ENCODE assay signal across 8 mouse cellular contexts in genomic region chr16:87746728-87747127, GRCm38 (mm10). TPM values are rescaled to one million over a fixed set of nuclear protein-coding genes. Genes with fewer than 3 reads are reported as not detected.
DNase-seq lines count a peak whose midpoint lies in the region; ATAC-seq and TF ChIP-seq lines count a peak whose summit lies in the region.

No protein-coding gene starts in this region.

- no peak overlapping the region for H3K27ac ChIP-seq in hindbrain, embryonic 14.5 days
- H3K27ac ChIP-seq in hindbrain, embryonic 13.5 days = no peak overlapping the region
- H3K27ac ChIP-seq in intestine, embryonic 15.5 days = no peak overlapping the region
- H3K27ac ChIP-seq in limb, embryonic 14.5 days (replicated peaks; ENCODE audit: low read depth, low read length) = no peak overlapping the region

- 23% methylated on average over 5 of the region's 5 CpGs for WGBS in hindbrain, embryonic 14.5 days
- 21% methylated on average over 5 of the region's 5 CpGs for WGBS in hindbrain, embryonic 13.5 days
- 23% methylated on average over 5 of the region's 5 CpGs for WGBS in intestine, embryonic 15.5 days
- WGBS in limb, embryonic 14.5 days = 20% methylated on average over 5 of the region's 5 CpGs

- no peaks in the 10 kb centered on the region for H3K4me1 ChIP-seq in hindbrain, embryonic 14.5 days (replicated peaks; ENCODE audit: control insufficient read depth, insufficient read depth, low read length)
- H3K4me1 ChIP-seq in hindbrain, embryonic 13.5 days (replicated peaks) = no peaks in the 10 kb centered on the region
- H3K4me1 ChIP-seq in intestine, embryonic 15.5 days (replicated peaks) = no peaks in the 10 kb centered on the region
- H3K4me1 ChIP-seq in limb, embryonic 14.5 days (ENCODE audit: control insufficient read depth, insufficient read depth, low read length) = no peaks in the 10 kb centered on the region

- H3K4me2 ChIP-seq in hindbrain, embryonic 14.5 days (replicated peaks) = no peak overlapping the region
- H3K4me2 ChIP-seq in hindbrain, embryonic 13.5 days = no peak overlapping the region
- no peak overlapping the region for H3K4me2 ChIP-seq in intestine, embryonic 15.5 days (replicated peaks)
- H3K4me2 ChIP-seq in limb, embryonic 14.5 days (replicated peaks; ENCODE audit: low read depth, low read length, severe bottlenecking) = no peak overlapping the region

- H3K4me3 ChIP-seq in hindbrain, embryonic 14.5 days (replicated peaks; ENCODE audit: low read length) = no peak overlapping the region
- H3K4me3 ChIP-seq in hindbrain, embryonic 13.5 days = no peak overlapping the region
- H3K4me3 ChIP-seq in intestine, embryonic 15.5 days (replicated peaks) = no peak overlapping the region
- no peak overlapping the region for H3K4me3 ChIP-seq in limb, embryonic 14.5 days (replicated peaks; ENCODE audit: low read length)

- ATAC-seq in hindbrain, embryonic 14.5 days (ENCODE audit: low FRiP score) = no peak
- no peak for ATAC-seq in hindbrain, embryonic 13.5 days (ENCODE audit: low FRiP score)
- peak; percentile 67; the same call in 1 of the 2 replicates for ATAC-seq in intestine, embryonic 15.5 days
- ATAC-seq in limb, embryonic 14.5 days (ENCODE audit: low FRiP score, low read depth) = no peak; the same call in 1 of the 2 replicates
- peak; percentile 86 for ATAC-seq in neutrophil, adult 5-6 weeks (ENCODE audit: extremely low read depth, insufficient number of reproducible peaks, low FRiP score, poor library complexity, severe bottlenecking)

- H3K9ac ChIP-seq in hindbrain, embryonic 14.5 days = no peak overlapping the region
- H3K9ac ChIP-seq in hindbrain, embryonic 13.5 days = no peak overlapping the region
- H3K9ac ChIP-seq in intestine, embryonic 15.5 days = no peak overlapping the region
- H3K9ac ChIP-seq in limb, embryonic 14.5 days (ENCODE audit: low read depth, low read length, severe bottlenecking) = no peak overlapping the region

- DNase-seq in hindbrain, embryonic 14.5 days (ENCODE audit: low spot score) = peak; percentile 70
- peak; percentile 73 for DNase-seq in adrenal gland, adult 2 months
- peak; percentile 75 for DNase-seq in forelimb bud, embryonic 11.5 days (ENCODE audit: low read depth, low spot score)
- peak; percentile 72 for DNase-seq in limb, embryonic 14.5 days (ENCODE audit: low spot score)
- peak; percentile 87 for DNase-seq in thymus, postnatal 0 days (ENCODE audit: low spot score)

- no peaks in the 10 kb centered on the region for H3K27me3 ChIP-seq in hindbrain, embryonic 14.5 days (ENCODE audit: control insufficient read depth, insufficient read depth, low read length)
- H3K27me3 ChIP-seq in hindbrain, embryonic 13.5 days = no peaks in the 10 kb centered on the region
- no peaks in the 10 kb centered on the region for H3K27me3 ChIP-seq in intestine, embryonic 15.5 days (replicated peaks)
- H3K27me3 ChIP-seq in limb, embryonic 14.5 days (ENCODE audit: control insufficient read depth, insufficient read depth, low read length) = no peaks in the 10 kb centered on the region

- TF ChIP-seq POLR2A in limb, embryonic 14.5 days (IDR thresholded peaks at IDR 0.05; ENCODE audit: borderline replicate concordance, extremely low read depth, insufficient read depth, insufficient read length) = no peak

- no peaks in the 10 kb centered on the region for H3K9me3 ChIP-seq in hindbrain, embryonic 14.5 days (ENCODE audit: control insufficient read depth, low read length)
- H3K9me3 ChIP-seq in hindbrain, embryonic 13.5 days = 0 out of 2 replicates have a peak, but pooled peaks cover 4% of the 10 kb centered on the region
- H3K9me3 ChIP-seq in intestine, embryonic 15.5 days = no peaks in the 10 kb centered on the region
- no peaks in the 10 kb centered on the region for H3K9me3 ChIP-seq in limb, embryonic 14.5 days (ENCODE audit: control insufficient read depth, low read length)

- H3K36me3 ChIP-seq in hindbrain, embryonic 14.5 days (replicated peaks; ENCODE audit: control insufficient read depth, insufficient read depth) = no peaks in the 10 kb centered on the region
- H3K36me3 ChIP-seq in hindbrain, embryonic 13.5 days = no peaks in the 10 kb centered on the region
- no peaks in the 10 kb centered on the region for H3K36me3 ChIP-seq in intestine, embryonic 15.5 days
- no peaks in the 10 kb centered on the region for H3K36me3 ChIP-seq in limb, embryonic 14.5 days (ENCODE audit: control insufficient read depth, insufficient read depth, low read length)

RNA-seq across cellular contexts. Expression of gene Bach1, which starts 48.0 kb away (rescaled TPM):
- polyA plus RNA-seq in hindbrain, embryonic 14.5 days (2014; fragmentation: Nextera tagmentation; extraction: Ambion mirVana) = 18.8 and 19.9 TPM in 2 replicates
- 26.1 and 26.6 TPM in 2 replicates for polyA plus RNA-seq in hindbrain, embryonic 13.5 days (2015; fragmentation: Nextera tagmentation; extraction: Ambion mirVana)
- total RNA-seq in adrenal gland, adult 2 months (2021) = 10 to 100 TPM; 14.3 to 25.7 TPM
- 4.2 and 5.6 TPM in 2 replicates for polyA plus RNA-seq in adrenal gland, adult 2 months (2012; rRNA removed)
- polyA plus RNA-seq in intestine, embryonic 15.5 days (2015; fragmentation: Nextera tagmentation; extraction: Ambion mirVana) = 17.4 and 19.7 TPM in 2 replicates
- polyA plus RNA-seq in limb, embryonic 14.5 days (2012; rRNA removed) = 16.1 and 16.4 TPM in 2 replicates
- 13.3 and 16.7 TPM in 2 replicates for polyA plus RNA-seq in limb, embryonic 14.5 days (2014; fragmentation: Nextera tagmentation; extraction: Ambion mirVana)
- 94.8 and 113 TPM in 2 replicates for total RNA-seq in neutrophil, adult 5-6 weeks (2017)
- 24.1 and 26.0 TPM in 2 replicates for polyA plus RNA-seq in thymus, postnatal 0 days (2015; fragmentation: Nextera tagmentation; extraction: Ambion mirVana)

Comparison
In these comparisons a context has a peak if more than half of its experiments do, and no peak if none do; other contexts are left out.
1. ATAC-seq: peak in intestine, embryonic 15.5 days (single experiment) and neutrophil, adult 5-6 weeks (single experiment); none in hindbrain, embryonic 14.5 days (single experiment), hindbrain, embryonic 13.5 days (single experiment) and limb, embryonic 14.5 days (single experiment).
2. Peak in every context shown above with its lines, with median percentiles within 50 percentile points of each other: DNase-seq.